Mouse (Mus musculus): ENCODE data around the gene Olfr519.
A peak's percentile ranks its signal among the peaks of the same experiment; 100 is the strongest.

Gene Olfr519

DNA sequence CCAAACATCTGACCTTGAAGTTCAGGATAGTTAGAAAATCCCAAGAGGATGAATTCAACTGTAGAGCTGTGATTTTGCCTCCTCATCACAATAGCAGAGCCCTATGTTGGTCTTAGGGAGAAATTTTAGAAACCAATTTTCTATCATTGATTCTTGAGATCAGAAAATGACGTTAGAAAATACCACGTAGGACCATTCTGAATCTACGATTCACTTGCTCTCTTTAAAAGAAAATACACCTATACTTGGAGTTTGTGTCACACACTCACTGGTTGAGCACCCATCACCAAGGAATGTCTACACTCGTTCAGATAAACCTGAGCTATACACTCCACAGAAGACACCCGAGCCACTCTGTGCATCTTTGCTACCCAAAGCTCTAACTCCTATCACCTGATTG, at the start of gene Olfr519:
Gene Olfr519 (minus strand): TSS at position 101 of the 400 bp plus-strand sequence.
- DNase-seq = no peak

DNA sequence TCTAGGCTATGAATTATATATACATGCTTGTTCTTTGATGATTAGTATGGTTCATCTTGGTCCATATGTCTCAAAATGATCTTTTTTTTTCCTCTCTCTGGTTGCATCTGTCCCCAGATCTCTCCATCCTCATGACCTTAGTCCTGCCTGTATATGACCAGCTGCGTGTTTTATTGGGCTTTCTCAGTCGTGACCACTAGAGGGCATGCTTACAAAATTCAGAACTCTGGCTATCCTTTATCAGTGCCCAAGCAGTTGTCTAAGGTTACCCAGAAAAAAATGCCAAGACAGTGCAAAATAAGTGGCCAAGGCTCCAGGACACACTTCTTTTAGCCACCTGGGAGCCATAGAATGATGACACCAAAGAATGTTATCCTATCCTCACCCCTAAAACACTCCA, 49.8 kb upstream of the Olfr519 start:
- DNase-seq = peak in 1 of 2 experiments; percentile 21

GRCm38 (mm10) chr7:108941466-108941865, 47.2 kb upstream of the Olfr519 start:
- DNase-seq = peak; percentile 55 to 65

DNA sequence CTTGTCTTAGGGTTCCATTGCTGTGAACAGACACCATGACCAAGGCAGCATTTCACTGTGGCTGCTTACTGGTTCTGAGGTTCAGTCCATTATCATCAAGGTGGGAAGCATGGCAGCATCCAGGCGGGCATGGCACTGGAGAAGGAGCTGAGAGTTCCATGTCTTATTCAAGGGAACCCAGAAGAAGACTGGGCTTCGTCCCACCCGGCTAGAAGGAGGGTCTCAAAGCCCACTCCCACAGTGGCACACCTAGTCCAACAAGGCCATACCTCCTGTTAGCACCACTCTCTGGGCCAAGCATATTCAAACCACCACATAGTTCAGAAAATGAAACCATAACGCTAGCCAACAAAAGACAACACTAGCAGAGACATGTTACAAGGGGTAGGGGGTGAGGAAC, 42.4 kb upstream of the Olfr519 start:
- DNase-seq = no peak

GRCm38 (mm10) chr7:108935411-108935810, 41.2 kb upstream of the Olfr519 start:
- DNase-seq = no peak

- DNase-seq = peak in 1 of 2 experiments; percentile 31
These were observed 40.6 kb upstream of the Olfr519 start for GRCm38 (mm10) chr7:108934836-108935235.

DNA sequence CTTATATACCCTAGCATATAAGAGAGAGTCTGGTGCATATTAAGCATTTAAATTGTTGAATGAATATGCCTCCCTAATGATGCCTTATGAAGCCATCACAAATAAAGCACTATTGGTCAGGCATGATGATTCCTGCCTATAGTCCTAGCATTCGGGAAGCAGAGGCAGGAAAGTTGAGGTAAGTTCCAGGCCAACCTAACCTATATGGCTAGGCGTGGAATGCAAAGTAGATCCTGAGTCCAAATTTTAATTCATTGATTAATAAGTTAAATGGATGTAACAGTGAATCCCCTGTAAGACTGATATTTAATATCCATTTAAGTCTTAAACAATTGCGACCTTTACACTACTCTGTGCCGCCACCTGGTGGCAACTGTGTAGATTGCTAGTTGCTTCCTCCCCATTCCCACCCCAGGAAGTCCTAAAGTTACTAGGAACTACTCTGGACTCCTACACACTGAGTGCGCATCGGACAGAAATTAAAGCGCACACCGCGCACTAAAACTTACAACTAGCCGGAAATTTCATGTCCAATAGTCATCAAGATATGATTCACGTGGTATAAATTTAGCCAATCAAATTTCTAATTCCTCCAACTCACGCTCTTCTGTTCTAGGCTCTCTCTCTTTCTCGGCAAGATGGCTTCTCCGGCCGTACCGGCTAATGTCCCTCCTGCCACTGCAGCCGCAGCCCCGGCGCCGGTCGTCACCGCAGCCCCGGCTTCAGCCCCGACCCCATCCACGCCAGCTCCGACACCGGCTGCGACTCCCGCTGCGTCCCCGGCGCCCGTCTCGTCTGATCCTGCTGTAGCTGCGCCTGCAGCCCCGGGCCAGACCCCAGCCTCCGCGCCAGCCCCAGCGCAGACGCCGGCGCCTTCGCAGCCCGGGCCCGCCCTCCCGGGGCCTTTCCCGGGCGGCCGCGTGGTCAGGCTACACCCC, 39.8 kb upstream of the Olfr519 start, which contains the start of gene Eif3f:
Gene Eif3f (plus strand): TSS at position 624 of the 938 bp plus-strand sequence.
- DNase-seq = peak; percentile 96

- no peak for DNase-seq
These were observed 35.6 kb upstream of the Olfr519 start, which contains the start of gene Nlrp10 for GRCm38 (mm10) chr7:108929726-108930393. Gene Nlrp10, minus strand, starts transcription at chr7:108930178.

DNA sequence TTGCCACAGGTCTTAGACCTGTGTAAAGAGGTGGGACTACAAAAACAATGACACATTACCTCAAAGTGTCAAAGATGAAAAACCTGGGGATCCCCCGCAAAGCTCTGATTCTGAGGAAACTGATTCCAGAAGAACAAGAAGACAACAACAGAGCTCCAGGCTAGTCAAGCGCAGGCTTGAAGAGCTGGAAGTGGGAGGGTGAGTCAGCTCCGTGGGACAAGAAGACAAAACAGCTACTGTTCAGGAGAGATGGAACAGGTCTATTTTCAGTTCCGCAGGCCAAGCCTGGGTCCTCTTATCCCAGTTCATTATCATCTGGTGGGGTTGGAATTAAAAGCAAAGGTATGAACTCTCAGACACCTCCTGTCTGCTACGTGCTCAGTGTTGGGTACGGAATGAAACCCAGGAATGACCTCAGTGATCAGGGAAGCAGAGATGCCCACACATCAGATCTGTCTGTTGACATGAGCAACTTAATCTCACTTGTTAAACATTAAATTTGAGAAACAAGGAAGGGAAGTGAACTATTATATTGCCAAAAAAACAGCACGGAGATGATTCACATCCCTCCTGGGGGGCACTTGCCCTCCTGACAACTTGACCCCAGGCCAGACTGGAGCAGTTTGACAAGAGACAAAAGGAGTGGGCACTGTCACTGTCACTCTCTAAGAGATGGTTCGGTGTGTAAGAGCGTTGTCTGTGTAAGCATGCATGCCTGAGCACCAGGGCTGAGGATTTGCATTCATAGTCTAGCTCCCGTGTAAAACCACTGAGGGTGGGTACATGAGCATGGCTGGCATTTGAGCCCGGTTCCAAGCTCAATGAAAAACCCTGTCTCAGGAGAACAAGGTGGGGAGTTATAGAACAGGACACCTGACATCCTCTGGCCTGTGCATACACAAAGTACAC, 34.3 kb upstream of the Olfr519 start:
- no peak for DNase-seq

DNA sequence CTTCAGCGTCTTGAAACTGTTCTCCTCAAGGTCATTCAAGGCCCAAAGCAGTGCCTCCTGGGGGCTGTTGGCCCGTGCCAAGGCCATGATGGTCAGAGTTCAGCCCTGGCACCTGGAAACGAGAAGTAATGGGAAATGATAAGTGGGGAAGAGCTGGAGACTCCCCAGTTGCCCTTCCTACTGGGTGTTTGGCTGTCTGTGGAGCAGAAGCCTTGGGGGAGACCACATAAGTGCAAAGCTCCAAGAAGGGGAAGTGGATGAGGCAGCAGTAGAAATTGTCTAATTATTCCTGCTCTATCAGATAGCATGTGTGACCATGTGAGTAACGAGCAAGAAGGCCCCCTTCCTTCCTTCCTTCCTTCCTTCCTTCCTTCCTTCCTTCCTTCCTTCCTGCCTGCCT, 32.8 kb upstream of the Olfr519 start:
- no peak for DNase-seq

DNA sequence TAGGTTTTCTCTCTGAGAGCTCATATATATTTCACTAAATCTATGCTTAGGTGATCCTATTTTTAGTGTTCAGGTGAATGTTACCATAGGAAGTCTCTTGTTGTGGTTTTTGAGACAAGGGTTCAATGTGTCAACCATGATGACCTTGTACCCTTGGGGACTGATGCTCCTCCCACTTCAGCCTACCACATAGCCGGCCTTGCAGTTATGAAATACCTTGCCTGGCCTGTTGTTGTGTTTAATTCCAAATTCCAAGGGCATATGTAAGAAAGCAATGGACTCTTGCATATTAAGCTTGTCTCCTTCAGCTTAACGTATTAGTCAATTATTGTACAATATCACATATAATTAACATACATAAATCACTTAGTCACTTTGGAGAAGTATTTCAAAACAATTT, 9.7 kb upstream of the Olfr519 start:
- no peak for DNase-seq

DNA sequence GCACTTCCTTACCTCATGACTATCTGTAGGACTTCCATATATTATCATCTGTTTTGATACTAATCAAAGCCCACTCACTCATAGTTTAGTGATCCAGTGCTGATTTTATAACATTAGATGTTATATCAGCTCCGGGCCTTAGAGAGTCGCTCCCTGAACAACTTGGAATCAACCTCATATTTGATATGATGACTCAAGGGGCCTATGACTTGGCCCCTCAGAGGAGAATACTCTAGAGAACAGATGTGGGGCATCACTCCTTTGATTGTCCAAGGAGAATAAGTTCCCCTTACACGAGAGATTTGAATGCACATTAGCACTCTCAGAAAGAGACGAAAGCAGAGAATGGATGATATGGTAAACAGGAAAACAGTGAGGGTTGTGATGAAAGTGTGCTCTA, 9.3 kb downstream of the Olfr519 start, which contains the start of gene Olfr518:
Gene Olfr518 (minus strand): TSS at position 101 of the 400 bp plus-strand sequence.
- DNase-seq = no peak

DNA sequence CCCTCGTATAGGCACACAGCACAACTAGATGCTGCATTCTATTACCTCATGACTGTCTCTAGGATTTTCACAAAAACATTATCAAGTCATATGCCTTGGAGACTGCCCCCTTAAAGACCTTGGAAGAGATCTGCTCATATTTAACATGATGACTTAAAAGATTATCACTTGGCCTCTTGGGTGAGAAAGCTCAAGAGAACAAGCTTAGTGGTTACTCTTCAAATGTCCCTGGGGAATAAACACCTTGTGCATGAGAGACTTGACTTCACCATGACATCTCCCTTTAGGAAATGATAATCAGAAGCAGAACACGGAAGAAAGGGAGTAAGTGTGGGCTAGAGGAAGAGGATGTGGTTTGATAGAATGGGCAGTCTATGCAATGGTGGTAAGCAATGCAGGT, 21.9 kb downstream of the Olfr519 start, which contains the start of gene Olfr517:
Gene Olfr517 (minus strand): TSS at position 101 of the 400 bp plus-strand sequence.
- no peak for DNase-seq

DNA sequence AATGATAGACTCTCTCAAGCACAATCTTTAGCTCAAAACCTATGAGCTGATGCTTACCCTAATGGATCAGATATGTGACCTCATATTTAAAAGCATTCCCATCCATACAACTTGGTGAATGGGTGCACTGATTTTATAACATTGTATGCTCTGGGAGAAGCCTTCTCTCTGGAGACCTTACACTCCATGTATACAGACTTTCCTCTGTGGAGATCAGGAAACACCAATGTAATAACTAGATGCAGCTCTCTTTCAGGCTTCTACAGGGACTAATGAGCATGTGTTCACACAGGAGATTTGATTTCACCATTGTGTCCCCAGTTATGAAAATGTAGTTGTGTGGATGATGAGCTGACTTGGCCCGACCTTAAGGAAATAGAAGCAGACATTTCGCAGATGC, 43.8 kb downstream of the Olfr519 start, which contains the start of gene Olfr516:
Gene Olfr516 (minus strand): TSS at position 101 of the 400 bp plus-strand sequence.
- DNase-seq = no peak

Data from lung, adult 18-20 months (tissue).